Mouse (Mus musculus): ENCODE measurements around the gene Cmtm2b. TPM values are rescaled to one million over a fixed set of nuclear protein-coding genes. Genes with fewer than 3 reads are reported as not detected.

The Cmtm2b gene
- total RNA-seq, 2 experiments from 2014 or later: not detected

Other genes starting within 250 kb of the Cmtm2b start
- gene Cdh5, start 220.6 kb upstream of the Cmtm2b start, total RNA-seq (2021): 10 to 100 TPM; 33.7 to 40.2 TPM
- under 1 TPM; 0.25 to 0.59 TPM for gene Bean1, start 151.8 kb upstream of the Cmtm2b start, total RNA-seq (2021)
- 1 to 10 TPM; 4.0 to 4.1 TPM for gene Tk2, start 73.7 kb upstream of the Cmtm2b start, total RNA-seq (2021)
- gene Cklf, start 71.4 kb upstream of the Cmtm2b start, total RNA-seq (2021): 1 to 10 TPM in 1 of 2 experiments, under 1 TPM in 1; 0.74 to 2.3 TPM
- gene Cmtm2a, start 29.0 kb upstream of the Cmtm2b start, total RNA-seq (2021): not detected
- not detected for gene Gm45711, start 12.1 kb upstream of the Cmtm2b start, total RNA-seq (2021)
- gene Cmtm1, start 12.1 kb upstream of the Cmtm2b start, total RNA-seq (2021): not detected
- gene Gm11020, start 663 bp upstream of the Cmtm2b start, total RNA-seq (2021): not detected
- 1 to 10 TPM; 3.2 to 7.2 TPM for gene Cmtm3, start 17.2 kb downstream of the Cmtm2b start, total RNA-seq (2021)
- gene Cmtm4, start 73.6 kb downstream of the Cmtm2b start, total RNA-seq (2021): 1 to 10 TPM; 4.4 to 5.4 TPM
- gene Dync1li2, start 120.8 kb downstream of the Cmtm2b start, total RNA-seq (2021): 100 to 1,000 TPM in 1 of 2 experiments, 10 to 100 TPM in 1; 98.9 to 104 TPM
- gene Terb1, start 187.7 kb downstream of the Cmtm2b start, total RNA-seq (2021): not detected
- gene Nae1, start 212.4 kb downstream of the Cmtm2b start, total RNA-seq (2021): 10 to 100 TPM; 22.4 to 24.3 TPM
- 1 to 10 TPM in 1 of 2 experiments, under 1 TPM in 1; 0.82 to 1.1 TPM for gene Car7, start 212.5 kb downstream of the Cmtm2b start, total RNA-seq (2021)